Mouse (Mus musculus) heart, embryonic 10.5 days (tissue): ENCODE data around the gene Hist1h1t. TPM values are rescaled to one million over a fixed set of nuclear protein-coding genes. Genes with fewer than 3 reads are reported as not detected.
"Not testable (repeated sequence)": the region's sequence is repeated elsewhere in the genome, so short reads cannot be mapped to it uniquely, and the experiment has no call there.

Experiments
- DNase-seq: peaks from one replicate; pipeline ENCODE4 v3.0.0-alpha.2; 2017; ENCODE audit warnings: low spot score
- H3K27ac ChIP-seq: fragments of 300-500 bp; sonication (generic); 2 replicates; pipeline ENCODE4 v1.5.1; 2016; ENCODE audit warnings: mild to moderate bottlenecking
- H3K27me3 ChIP-seq: fragments of 300-500 bp; sonication (generic); 2 replicates; pipeline ENCODE4 v1.6.1; 2016; ENCODE audit warnings: mild to moderate bottlenecking; ENCODE audit not compliant: poor library complexity, insufficient read depth, severe bottlenecking
- H3K36me3 ChIP-seq: fragments of 300-500 bp; sonication (generic); 2 replicates; pipeline ENCODE4 v1.6.1; 2016; ENCODE audit warnings: mild to moderate bottlenecking, moderate library complexity
- H3K4me1 ChIP-seq: fragments of 300-500 bp; sonication (generic); 2 replicates; pipeline ENCODE4 v1.6.1; 2016; ENCODE audit warnings: mild to moderate bottlenecking
- H3K4me3 ChIP-seq: fragments of 300-500 bp; sonication (generic); 2 replicates; pipeline ENCODE4 v1.5.1; 2016; ENCODE audit warnings: mild to moderate bottlenecking, moderate library complexity
- H3K9me3 ChIP-seq: fragments of 300-500 bp; sonication (generic); 2 replicates; pipeline ENCODE4 v1.6.1; 2016; ENCODE audit warnings: mild to moderate bottlenecking, moderate library complexity
- WGBS: fragments of 180-500 bp; shearing (Covaris S2); methylation state at CpG from one replicate; pipeline ENCODE4 v1.1.7; 2016; 5-methylcytosine and 5-hydroxymethylcytosine counted together
- polyA plus RNA-seq: library from polyadenylated mRNA; unstranded; fragments of >200 nt; fragmentation: Nextera tagmentation; extraction: Ambion mirVana; gene quantifications from 2 replicates; pipeline ENCODE4 v1.2.1, GENCODE M21; 2016

Hist1h1t gene
- polyA plus RNA-seq, 1 experiment from 2014 or later: 0.24 TPM

- H3K36me3 ChIP-seq: no peaks in the 10 kb centered on the region
- no peak for DNase-seq
- H3K4me3 ChIP-seq: no peak overlapping the region
- H3K4me1 ChIP-seq: peaks cover 5% of the 10 kb centered on the region; the same call in 1 of the 2 replicates
- no peaks in the 10 kb centered on the region for H3K27me3 ChIP-seq
- WGBS: 86% methylated on average over 2 of the region's 2 CpGs
- no peak overlapping the region for H3K27ac ChIP-seq
- no peaks in the 10 kb centered on the region for H3K9me3 ChIP-seq
These were observed 6.7 kb upstream of the Hist1h1t start for GRCm38 (mm10) chr13:23688956-23689355.

- H3K4me3 ChIP-seq: no peak overlapping the region
- no peak overlapping the region for H3K27ac ChIP-seq
- H3K9me3 ChIP-seq: no peaks in the 10 kb centered on the region
- no peaks in the 10 kb centered on the region for H3K27me3 ChIP-seq
- no peaks in the 10 kb centered on the region for H3K36me3 ChIP-seq
- no peak for DNase-seq
- WGBS: 62% methylated on average over 2 of the region's 2 CpGs
- peaks cover 5% of the 10 kb centered on the region; the same call in 1 of the 2 replicates for H3K4me1 ChIP-seq
These were observed 6.2 kb upstream of the Hist1h1t start for GRCm38 (mm10) chr13:23689459-23689858.

- H3K9me3 ChIP-seq: no peaks in the 10 kb centered on the region
- no peaks in the 10 kb centered on the region for H3K36me3 ChIP-seq
- no peak overlapping the region for H3K4me3 ChIP-seq
- H3K27ac ChIP-seq: no peak overlapping the region
- H3K27me3 ChIP-seq: no peaks in the 10 kb centered on the region
- H3K4me1 ChIP-seq: peaks cover 14% of the 10 kb centered on the region
- DNase-seq: no peak
- WGBS: 83% methylated on average over 6 of the region's 6 CpGs
These were observed 1.7 kb upstream of the Hist1h1t start for GRCm38 (mm10) chr13:23693856-23694440.

GRCm38 (mm10) chr13:23694956-23695355, 658 bp upstream of the Hist1h1t start:
- H3K4me3 ChIP-seq: no peak overlapping the region
- DNase-seq: no peak
- H3K9me3 ChIP-seq: no peaks in the 10 kb centered on the region
- H3K27ac ChIP-seq: no peak overlapping the region
- H3K4me1 ChIP-seq: peaks cover 16% of the 10 kb centered on the region
- WGBS: 92% methylated on average over 9 of the region's 9 CpGs
- no peaks in the 10 kb centered on the region for H3K27me3 ChIP-seq
- no peaks in the 10 kb centered on the region for H3K36me3 ChIP-seq

GRCm38 (mm10) chr13:23696061-23696474, 454 bp downstream of the Hist1h1t start:
- Histone ChIP-seq H3K27ac (peak overlapping the region; percentile 71), H3K9me3 (no peaks in the 10 kb centered on the region), H3K4me1 (peaks cover 19% of the 10 kb centered on the region), H3K4me3 (peak overlapping the region; percentile 37), H3K36me3 (no peaks in the 10 kb centered on the region), H3K27me3 (no peaks in the 10 kb centered on the region)
- no peak for DNase-seq
- 46% methylated on average over 15 of the region's 15 CpGs for WGBS

- H3K4me1 ChIP-seq: peaks cover 19% of the 10 kb centered on the region
- H3K27me3 ChIP-seq: no peaks in the 10 kb centered on the region
- peak overlapping the region; percentile 56 for H3K4me3 ChIP-seq
- DNase-seq: no peak
- peak overlapping the region; percentile 88 for H3K27ac ChIP-seq
- no peaks in the 10 kb centered on the region for H3K9me3 ChIP-seq
- 1% methylated on average over 25 of the region's 32 CpGs for WGBS
- no peaks in the 10 kb centered on the region for H3K36me3 ChIP-seq
These were observed 2.1 kb downstream of the Hist1h1t start for GRCm38 (mm10) chr13:23697491-23698299.

- WGBS: 0% methylated on average over 22 of the region's 22 CpGs
- no peaks in the 10 kb centered on the region for H3K9me3 ChIP-seq
- H3K4me3 ChIP-seq: peak within 1 kb of the TSS; percentile 56
- peak within 1 kb of the TSS; percentile 88 for H3K27ac ChIP-seq
- H3K36me3 ChIP-seq: no peaks in the 10 kb centered on the region
- H3K27me3 ChIP-seq: no peaks in the 10 kb centered on the region
- peaks cover 19% of the 10 kb centered on the region for H3K4me1 ChIP-seq
- DNase-seq: peak; percentile 99
These were observed 2.7 kb downstream of the Hist1h1t start, which contains the start of gene Hist1h4c for GRCm38 (mm10) chr13:23698300-23698693. TSS of gene Hist1h4c (minus strand) at chr13:23698454.

GRCm38 (mm10) chr13:23698996-23699395, 3.4 kb downstream of the Hist1h1t start:
- Histone ChIP-seq H3K36me3 (no peaks in the 10 kb centered on the region), H3K4me1 (peaks cover 19% of the 10 kb centered on the region), H3K9me3 (no peaks in the 10 kb centered on the region), H3K4me3 (peak overlapping the region; percentile 56; the same call in 1 of the 2 replicates), H3K27me3 (no peaks in the 10 kb centered on the region), H3K27ac (peak overlapping the region; percentile 88)
- no peak for DNase-seq
- 64% methylated on average over 6 of the region's 6 CpGs for WGBS

GRCm38 (mm10) chr13:23699767-23700166, 4.2 kb downstream of the Hist1h1t start:
- 59% methylated on average over 3 of the region's 3 CpGs for WGBS

GRCm38 (mm10) chr13:23700786-23701520, 5.3 kb downstream of the Hist1h1t start:
- Histone ChIP-seq H3K4me1 (peaks cover 13% of the 10 kb centered on the region), H3K4me3 (no peak overlapping the region), H3K27me3 (no peaks in the 10 kb centered on the region), H3K9me3 (no peaks in the 10 kb centered on the region), H3K27ac (no peak overlapping the region), H3K36me3 (no peaks in the 10 kb centered on the region)
- DNase-seq: no peak
- WGBS: 22% methylated on average over 8 of the region's 8 CpGs

More at GRCm38 (mm10) chr13:23699767-23700166, 4.2 kb downstream of the Hist1h1t start:
- peaks cover 19% of the 10 kb centered on the region for H3K4me1 ChIP-seq
- H3K27me3 ChIP-seq: no peaks in the 10 kb centered on the region
- no peak overlapping the region for H3K4me3 ChIP-seq
- H3K27ac ChIP-seq: no peak overlapping the region
- DNase-seq: no peak
- no peaks in the 10 kb centered on the region for H3K36me3 ChIP-seq
- no peaks in the 10 kb centered on the region for H3K9me3 ChIP-seq

- no peaks in the 10 kb centered on the region for H3K27me3 ChIP-seq
- 84% methylated on average over 4 of the region's 4 CpGs for WGBS
These were observed 6.6 kb downstream of the Hist1h1t start for GRCm38 (mm10) chr13:23702220-23702619.

GRCm38 (mm10) chr13:23702801-23703200, 7.2 kb downstream of the Hist1h1t start:
- not testable (repeated sequence) for H3K4me3 ChIP-seq, H3K36me3 ChIP-seq
- 90% methylated on average over 2 of the region's 2 CpGs for WGBS

More at GRCm38 (mm10) chr13:23702220-23702619, 6.6 kb downstream of the Hist1h1t start:
- no peak for DNase-seq
- Histone ChIP-seq H3K36me3 (no peaks in the 10 kb centered on the region), H3K4me1 (peaks cover 8% of the 10 kb centered on the region; the same call in 1 of the 2 replicates), H3K27ac (no peak overlapping the region), H3K4me3 (no peak overlapping the region), H3K9me3 (no peaks in the 10 kb centered on the region)

More at GRCm38 (mm10) chr13:23702801-23703200, 7.2 kb downstream of the Hist1h1t start:
- H3K27me3 ChIP-seq, H3K4me1 ChIP-seq, H3K27ac ChIP-seq, H3K9me3 ChIP-seq: not testable (repeated sequence)
- peak; percentile 9 for DNase-seq
